Mouse (Mus musculus): Measurements from ENCODE around the gene Gm10188.

DNA sequence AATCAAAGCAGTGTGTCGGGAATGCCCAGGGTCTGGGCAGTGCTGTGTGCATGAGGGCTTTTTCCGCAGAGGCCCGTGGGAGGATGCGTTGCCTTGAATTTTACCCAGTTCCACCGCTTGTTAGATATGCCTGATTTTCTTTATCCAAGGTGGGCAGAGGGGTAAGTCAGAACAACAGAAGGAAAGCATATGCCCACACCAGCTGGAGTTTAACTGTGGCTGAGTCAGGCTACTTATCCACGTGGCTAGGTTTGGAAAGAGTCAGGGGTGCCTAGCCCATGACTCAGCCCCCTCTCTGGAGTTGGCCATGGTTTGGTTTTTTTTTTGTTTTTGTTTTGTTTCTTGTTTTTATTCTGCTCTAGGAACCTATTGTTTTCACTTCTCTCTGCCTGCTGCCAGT lies 30.3 kb downstream of the Gm10188 start:
- TF ChIP-seq POLR2A (IDR thresholded peaks at IDR 0.05; ENCODE audit: borderline replicate concordance, low read depth, low read length) (no peak), CTCF (IDR thresholded peaks at IDR 0.05; ENCODE audit: low read depth, low read length) (no peak)
